Mouse (Mus musculus) frontal cortex, postnatal 10 days (tissue): ENCODE results near the gene Gstt3.

Experiments used
- DNase-seq, 2 experiments: peaks; one replicate each; pipeline ENCODE4 v3.0.0; 2022; ENCODE audit warnings: low spot score in 2 of 2, mixed read lengths in 1 of 2

Gene Gstt3

DNA sequence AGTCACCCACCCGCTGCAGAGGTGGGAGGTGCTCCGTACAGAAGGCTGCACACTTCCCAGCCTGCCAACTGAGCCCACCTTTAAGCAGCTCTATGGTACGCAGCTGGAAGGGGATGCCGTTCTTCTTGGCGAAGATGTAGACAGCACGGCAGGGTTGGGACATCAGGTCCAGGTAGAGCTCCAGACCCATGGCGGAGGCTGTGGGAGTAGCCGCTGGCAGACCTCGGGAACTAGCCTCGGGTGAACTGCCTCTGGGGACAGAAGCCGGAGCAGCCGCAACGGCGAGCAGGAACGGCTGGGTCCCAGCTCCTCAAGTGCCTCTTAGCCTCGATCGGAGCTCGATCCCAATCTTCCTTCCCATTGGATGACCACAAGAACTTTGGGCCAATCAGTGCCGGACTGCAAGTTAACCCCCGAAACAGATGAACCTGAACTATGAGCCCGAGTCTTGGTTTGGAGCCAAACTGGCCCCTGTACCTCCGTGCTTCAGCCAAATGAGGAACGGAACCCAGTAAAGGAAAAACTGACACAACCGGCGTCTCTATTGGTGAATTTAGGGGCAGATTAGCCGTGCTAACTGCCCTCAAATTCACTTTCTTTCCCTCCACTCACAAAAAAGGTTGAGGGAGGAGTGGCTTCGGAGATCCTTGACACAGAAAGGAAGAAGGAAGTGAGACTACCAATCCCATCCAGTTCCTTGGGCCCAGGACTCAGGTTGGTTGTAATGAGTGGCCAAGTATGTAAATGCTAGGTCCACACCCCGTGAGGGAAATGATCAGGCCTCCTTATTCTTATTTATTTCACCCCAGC lies at the start of gene Gstt3, which contains the start of gene Gm20441:
TSS of gene Gstt3 (minus strand) at position 646 of the 810 bp plus-strand sequence.
TSS of gene Gm20441 (minus strand) at position 186 of the 810 bp plus-strand sequence.
- DNase-seq, result peak in 1 of 2 experiments; percentile 16

GRCm38 (mm10) chr10:75830275-75830670 lies 49.1 kb upstream of the Gstt3 start:
- no peak for DNase-seq

- DNase-seq, result no peak
Observed at GRCm38 (mm10) chr10:75829529-75830274, 48.5 kb upstream of the Gstt3 start.

- no peak for DNase-seq
Observed at GRCm38 (mm10) chr10:75828500-75828931, 47.3 kb upstream of the Gstt3 start.

GRCm38 (mm10) chr10:75827668-75828360 lies 46.6 kb upstream of the Gstt3 start:
- DNase-seq, result no peak

DNA sequence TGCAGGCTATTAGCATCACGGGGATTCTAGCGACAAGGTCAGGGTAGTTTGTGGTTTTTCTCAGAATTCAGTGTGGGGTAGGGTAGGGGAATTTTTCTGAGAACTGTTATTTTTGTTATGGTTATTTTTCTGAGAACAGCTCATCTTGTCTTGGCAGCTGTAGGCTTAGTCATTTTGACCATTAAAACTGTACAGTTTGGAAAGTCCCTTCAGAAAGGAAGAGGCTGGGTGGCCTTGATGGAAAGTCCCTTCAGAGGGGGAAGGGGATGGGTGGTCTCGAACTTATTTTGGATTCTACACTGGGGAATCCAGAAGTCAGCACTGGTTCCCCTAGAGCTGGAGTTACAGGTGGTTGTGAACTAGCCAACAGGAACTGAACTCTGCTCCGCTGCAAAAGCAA lies 43.3 kb upstream of the Gstt3 start:
- DNase-seq, result no peak

DNA sequence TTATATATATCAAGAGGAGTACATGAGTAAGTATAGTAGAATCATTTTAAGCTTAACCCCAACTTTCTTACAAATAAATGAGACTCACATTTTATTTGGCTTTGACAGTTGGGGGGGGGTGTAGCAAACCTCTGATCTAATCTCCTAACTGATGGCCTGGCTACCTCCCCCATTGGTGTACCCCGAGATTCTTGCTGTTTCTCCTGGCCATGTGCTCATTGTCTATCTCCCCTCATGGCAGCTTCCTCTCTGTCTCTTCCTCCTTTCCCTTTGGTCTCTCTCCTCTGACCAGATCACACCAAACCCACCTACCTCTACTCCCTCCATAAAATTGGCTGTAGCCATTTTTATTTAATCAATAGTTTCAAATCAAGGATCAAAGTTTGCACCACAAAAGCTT lies 42.6 kb upstream of the Gstt3 start:
- no peak for DNase-seq

GRCm38 (mm10) chr10:75822443-75822842 lies 41.2 kb upstream of the Gstt3 start, which contains the start of gene Gstt4:
Gene Gstt4, minus strand, starts transcription at chr10:75822543.
- DNase-seq, result no peak

DNA sequence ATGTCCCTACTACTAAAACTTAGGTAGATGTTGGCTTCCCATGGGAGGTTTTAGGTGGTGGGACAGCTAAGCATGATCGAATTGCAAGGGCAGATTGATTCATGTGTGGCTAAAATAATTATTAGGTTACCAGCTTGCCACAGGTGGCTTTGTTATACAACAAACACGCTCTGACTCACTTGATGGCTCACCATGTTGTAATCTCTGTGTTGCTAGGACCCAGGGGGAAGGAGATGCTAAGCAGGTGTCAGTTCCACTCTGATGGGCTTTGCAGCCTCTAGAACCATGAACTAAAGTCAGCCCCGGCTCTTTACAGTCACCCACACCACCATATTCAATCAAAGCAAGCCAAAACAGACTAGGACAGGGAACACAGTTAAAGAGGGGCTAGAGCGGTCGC lies 38.7 kb upstream of the Gstt3 start:
- DNase-seq, result no peak

GRCm38 (mm10) chr10:75818641-75819040 lies 37.4 kb upstream of the Gstt3 start:
- DNase-seq, result no peak

DNA sequence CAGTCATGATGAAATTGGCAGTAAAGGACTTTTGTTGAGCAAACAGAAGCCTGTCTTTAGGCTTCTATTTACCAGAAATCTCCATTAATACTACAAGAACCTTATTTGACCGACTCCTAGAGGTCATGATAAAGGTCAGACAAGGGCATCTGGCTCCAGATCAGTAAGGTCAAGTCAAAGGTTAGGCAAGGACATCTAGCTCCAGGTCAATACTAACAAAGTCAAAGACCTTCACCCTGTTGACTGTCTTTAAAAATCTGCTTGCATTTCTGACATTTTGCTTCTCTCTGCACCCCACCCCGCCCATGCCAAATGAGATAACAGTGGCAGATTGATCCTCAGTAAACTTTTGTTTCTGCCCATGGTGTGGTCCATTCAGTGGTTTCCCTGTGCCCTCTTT lies 23.0 kb upstream of the Gstt3 start:
- DNase-seq, result no peak

- DNase-seq, result no peak
Observed at GRCm38 (mm10) chr10:75798176-75798696, 17.0 kb upstream of the Gstt3 start, which contains the start of gene Gstt1. Gene Gstt1, minus strand, starts transcription at chr10:75798584.

GRCm38 (mm10) chr10:75797619-75798175 lies 16.5 kb upstream of the Gstt3 start:
- no peak for DNase-seq

DNA sequence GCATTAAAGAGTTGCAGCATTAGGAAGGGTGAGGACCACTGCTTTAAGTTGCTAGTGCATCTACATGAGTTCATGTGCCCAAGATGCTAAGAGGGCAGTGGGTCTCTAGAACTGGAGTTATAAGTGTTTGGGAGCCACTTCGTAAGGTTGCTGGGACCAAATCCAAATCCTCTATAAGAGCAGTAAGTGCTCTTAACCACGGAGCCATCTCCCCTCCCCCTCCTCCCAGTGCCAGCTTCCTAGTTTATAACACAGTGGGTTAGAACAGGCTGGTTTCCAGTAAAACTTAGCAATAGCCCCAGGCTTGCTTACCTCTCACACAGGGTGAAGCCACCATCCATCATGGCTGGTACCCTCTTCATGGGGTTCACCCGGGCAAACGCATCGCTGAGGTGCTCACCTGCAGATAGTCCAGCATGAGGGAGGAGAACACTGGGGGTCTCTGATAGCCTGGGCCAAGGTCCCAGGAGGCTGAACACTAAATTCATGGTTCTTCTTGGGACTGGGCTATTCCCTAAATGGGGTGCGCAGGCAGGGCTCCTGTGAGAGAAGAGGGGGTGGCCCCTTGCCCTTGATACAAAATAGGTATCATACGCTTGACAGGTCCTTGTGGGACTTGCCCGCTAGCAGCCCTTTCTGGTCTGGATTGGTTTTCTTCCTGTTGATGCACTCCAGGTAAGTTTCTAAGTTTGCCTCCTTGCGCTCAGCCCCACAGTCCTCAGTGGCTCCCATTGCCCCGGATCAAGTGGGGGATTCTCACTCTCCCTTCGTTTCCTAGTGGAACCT lies 15.7 kb upstream of the Gstt3 start:
- no peak for DNase-seq

GRCm38 (mm10) chr10:75794880-75795279 lies 13.7 kb upstream of the Gstt3 start:
- no peak for DNase-seq

- no peak for DNase-seq
Observed at GRCm38 (mm10) chr10:75790773-75791172, 9.6 kb upstream of the Gstt3 start.

GRCm38 (mm10) chr10:75789841-75790240 lies 8.6 kb upstream of the Gstt3 start:
- DNase-seq, result no peak

DNA sequence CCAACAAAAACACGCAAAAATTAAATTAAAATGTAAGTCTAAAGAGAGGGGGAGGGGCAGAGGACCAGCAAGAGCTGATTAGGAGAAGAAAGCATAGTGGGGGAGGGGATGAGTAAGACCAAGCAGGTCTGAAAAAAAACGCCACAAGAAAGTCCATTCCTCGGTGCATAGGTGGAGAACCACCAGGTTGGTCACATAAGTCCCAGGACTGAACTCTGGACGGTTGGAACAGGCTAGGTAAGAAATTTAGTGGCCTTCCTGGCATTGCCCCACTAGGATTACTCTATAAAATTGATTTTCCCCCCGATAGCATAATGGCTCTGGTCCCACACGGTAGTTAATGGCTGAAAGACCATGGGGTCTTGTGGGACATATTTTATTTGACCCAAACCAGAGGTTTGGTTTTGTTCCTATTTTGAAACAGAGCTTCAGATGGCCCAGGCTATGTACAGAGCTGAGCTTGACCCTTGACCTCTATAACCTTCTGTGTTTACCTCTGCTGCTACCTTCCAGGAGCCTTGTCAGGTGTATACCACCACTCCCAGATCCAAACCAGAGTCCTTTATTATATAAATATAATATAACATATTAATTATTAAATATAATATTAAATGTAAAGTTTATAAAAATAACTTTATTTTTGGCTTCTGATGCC lies 8.0 kb upstream of the Gstt3 start:
- DNase-seq, result no peak

DNA sequence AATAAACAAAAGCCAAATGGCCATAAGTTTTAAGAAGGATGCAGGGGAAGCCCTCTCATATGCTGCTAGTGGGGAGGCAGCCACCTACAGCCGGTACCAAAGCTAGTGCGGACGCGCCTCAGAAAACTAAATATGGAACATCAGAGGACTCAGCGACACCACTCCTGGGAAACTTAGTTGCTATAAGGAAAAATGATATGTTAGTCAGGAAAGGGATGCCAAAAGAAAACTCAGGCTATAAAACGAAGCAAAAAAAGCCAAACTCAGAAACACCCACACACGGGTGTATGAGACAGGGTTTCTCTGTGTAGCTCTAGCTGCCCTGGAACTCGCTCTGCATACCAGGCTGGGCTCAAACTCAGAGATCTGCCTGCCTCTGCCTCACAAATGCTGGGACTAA lies 7.1 kb upstream of the Gstt3 start:
- DNase-seq, result no peak

DNA sequence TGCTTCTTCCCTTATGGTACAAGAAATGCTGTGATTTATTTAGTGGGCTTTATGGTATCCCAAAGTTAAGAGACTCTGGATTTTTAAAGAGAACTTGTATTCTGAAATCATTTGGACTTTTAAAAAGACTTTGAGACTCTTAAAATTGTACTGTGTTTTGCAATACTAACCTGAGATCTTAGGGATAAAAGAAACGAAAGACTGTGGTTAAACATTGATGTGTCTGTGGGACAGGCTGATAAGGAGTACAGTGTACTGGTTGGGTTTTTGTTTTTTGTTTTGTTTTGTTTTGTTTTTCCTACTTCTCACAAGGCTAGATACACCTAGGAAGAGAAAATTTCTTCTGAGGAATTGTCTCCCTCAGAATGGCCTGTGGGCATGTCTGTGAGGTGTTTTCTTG lies 4.2 kb upstream of the Gstt3 start:
- DNase-seq, result no peak
